Mouse (Mus musculus) heart, embryonic 12.5 days (tissue): ENCODE data around the gene Rhog. TPM values are rescaled to one million over a fixed set of nuclear protein-coding genes. Genes with fewer than 3 reads are reported as not detected.
"Not testable (repeated sequence)": the region's sequence is repeated elsewhere in the genome, so short reads cannot be mapped to it uniquely, and the experiment has no call there.

Source experiments
- ATAC-seq: fragments of 200-750 bp; cut with Nextera tagmentation; 2 replicates; pipeline ENCODE4 v1.8.0; 2017; ENCODE audit warnings: moderate TSS enrichment, moderate library complexity; ENCODE audit not compliant: insufficient number of reproducible peaks, low FRiP score
- H3K27ac ChIP-seq: fragments of 300-500 bp; sonication (generic); 2 replicates; pipeline ENCODE4 v1.5.1; 2016; ENCODE audit warnings: mild to moderate bottlenecking, moderate library complexity; ENCODE audit not compliant: poor library complexity, severe bottlenecking
- H3K27me3 ChIP-seq: fragments of 300-500 bp; sonication (generic); replicated peaks from 2 replicates; pipeline ENCODE4 v1.6.1; 2016; ENCODE audit warnings: mild to moderate bottlenecking, moderate library complexity
- H3K36me3 ChIP-seq: fragments of 300-500 bp; sonication (generic); 2 replicates; pipeline ENCODE4 v1.6.1; 2016; ENCODE audit warnings: mild to moderate bottlenecking, moderate library complexity
- H3K4me1 ChIP-seq: fragments of 300-500 bp; sonication (generic); replicated peaks from 2 replicates; pipeline ENCODE4 v1.6.1; 2016; ENCODE audit warnings: mild to moderate bottlenecking
- H3K4me2 ChIP-seq: fragments of 300-500 bp; sonication (generic); 2 replicates; pipeline ENCODE4 v1.6.1; 2016; ENCODE audit warnings: mild to moderate bottlenecking, moderate library complexity
- H3K4me3 ChIP-seq: fragments of 300-500 bp; sonication (generic); 2 replicates; pipeline ENCODE4 v1.5.1; 2016; ENCODE audit warnings: mild to moderate bottlenecking
- H3K9ac ChIP-seq: fragments of 300-500 bp; sonication (generic); 2 replicates; pipeline ENCODE4 v1.6.1; 2016; ENCODE audit warnings: mild to moderate bottlenecking, moderate library complexity
- H3K9me3 ChIP-seq: fragments of 300-500 bp; sonication (generic); replicated peaks from 2 replicates; pipeline ENCODE4 v1.6.1; 2016; ENCODE audit warnings: mild to moderate bottlenecking, moderate library complexity
- WGBS: fragments of 180-500 bp; shearing (Covaris S2); methylation state at CpG from one replicate; pipeline ENCODE4 v1.1.7; 2016; 5-methylcytosine and 5-hydroxymethylcytosine counted together
- polyA plus RNA-seq: library from polyadenylated mRNA; unstranded; fragments of >200 nt; fragmentation: Nextera tagmentation; extraction: Ambion mirVana; gene quantifications from 2 replicates; pipeline ENCODE4 v1.2.1, GENCODE M21; 2016

The Rhog gene
- polyA plus RNA-seq, 1 experiment from 2014 or later: 42.7 TPM

DNA sequence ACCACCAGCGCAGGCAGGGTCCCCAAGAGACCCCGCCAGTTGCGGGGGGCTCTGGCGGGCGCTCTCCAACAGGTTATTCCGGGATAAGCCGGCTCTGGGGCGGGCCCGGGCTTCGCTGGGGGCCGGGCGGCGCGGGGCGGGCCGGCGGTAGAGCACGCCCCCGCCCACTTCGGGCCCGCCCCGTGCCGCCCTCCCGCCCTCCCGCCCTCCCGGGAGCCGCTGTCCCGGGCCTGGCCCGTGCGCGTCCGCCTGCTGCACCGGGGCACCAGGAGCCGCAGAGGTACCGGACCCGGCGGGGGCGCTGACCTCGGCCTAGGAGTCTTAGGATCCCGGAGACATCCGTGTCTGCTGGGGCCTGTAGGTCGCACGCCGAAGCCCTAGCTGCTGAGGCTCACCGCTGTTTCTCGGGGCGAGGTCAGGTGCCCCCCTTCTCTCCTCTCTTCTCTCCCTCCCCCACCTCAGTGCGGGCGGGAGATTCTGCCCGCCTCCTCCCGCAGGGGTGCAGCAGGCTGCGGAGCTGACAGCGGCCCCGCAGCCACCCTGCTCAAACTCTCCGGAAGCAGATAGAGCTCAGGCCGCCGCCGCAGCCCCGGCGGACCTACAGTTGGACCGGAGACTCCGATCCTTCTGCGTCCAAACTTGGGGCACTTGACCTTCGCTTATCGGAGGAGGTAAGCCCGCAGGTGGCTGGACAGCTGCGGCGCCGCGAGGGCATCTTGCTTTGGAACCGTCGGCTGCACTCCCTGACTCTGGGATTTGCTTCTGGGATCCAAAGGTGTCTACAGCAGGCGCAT lies 11.9 kb upstream of the Rhog start, which contains the start of gene Stim1:
TSS of gene Stim1 (plus strand) at position 206 of the 794 bp plus-strand sequence.
- H3K36me3 ChIP-seq: no peaks in the 10 kb centered on the region
- peak; percentile 97 for ATAC-seq
- peak within 1 kb of the TSS; percentile 84 for H3K9ac ChIP-seq
- peak within 1 kb of the TSS; percentile 34; the same call in 1 of the 2 replicates for H3K27ac ChIP-seq
- peaks cover 18% of the 10 kb centered on the region; the same call in 1 of the 2 replicates for H3K27me3 ChIP-seq
- under 1% methylated on average over 71 of the region's 73 CpGs for WGBS
- H3K4me2 ChIP-seq: peak within 1 kb of the TSS; percentile 96
- H3K9me3 ChIP-seq: no peaks in the 10 kb centered on the region
- H3K4me1 ChIP-seq: peaks cover 20% of the 10 kb centered on the region
- peak within 1 kb of the TSS; percentile 89 for H3K4me3 ChIP-seq

DNA sequence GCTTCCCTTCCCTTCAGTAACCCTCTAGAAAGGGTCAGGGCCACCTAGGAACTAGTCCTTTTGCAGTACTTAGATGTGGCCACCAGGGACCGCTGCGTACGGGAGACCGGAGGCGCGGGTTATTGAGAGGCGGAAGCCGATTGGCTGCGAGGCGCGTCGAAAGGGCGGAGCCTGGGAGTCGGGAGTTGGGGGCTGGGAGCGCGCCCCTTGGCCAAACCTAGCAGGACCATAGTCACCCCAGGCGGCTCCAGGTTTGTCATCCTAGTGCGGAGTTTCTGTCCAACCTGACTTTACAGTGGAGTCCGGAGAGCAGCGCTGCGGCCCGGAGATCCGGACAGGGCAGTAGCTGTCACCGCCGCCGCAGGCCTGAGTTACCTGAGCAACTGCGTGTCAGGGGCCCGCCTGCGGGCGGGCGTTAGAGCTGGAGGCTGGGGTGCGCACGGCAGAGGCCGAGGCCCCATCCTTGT lies 11.3 kb upstream of the Rhog start:
- Histone ChIP-seq H3K27me3 (peaks cover 18% of the 10 kb centered on the region; the same call in 1 of the 2 replicates), H3K4me1 (peaks cover 15% of the 10 kb centered on the region; the same call in 1 of the 2 replicates), H3K9me3 (no peaks in the 10 kb centered on the region), H3K27ac (peak overlapping the region; percentile 34; the same call in 1 of the 2 replicates), H3K4me3 (peak overlapping the region; percentile 89), H3K4me2 (peak overlapping the region; percentile 96), H3K36me3 (no peaks in the 10 kb centered on the region), H3K9ac (peak overlapping the region; percentile 84)
- under 1% methylated on average over 34 of the region's 34 CpGs for WGBS
- peak; percentile 89 for ATAC-seq

- peaks cover 18% of the 10 kb centered on the region; the same call in 1 of the 2 replicates for H3K27me3 ChIP-seq
- H3K4me1 ChIP-seq: peaks cover 12% of the 10 kb centered on the region; the same call in 1 of the 2 replicates
- ATAC-seq: peak; percentile 12; the same call in 1 of the 2 replicates
- 36% methylated on average over 14 of the region's 14 CpGs for WGBS
- H3K36me3 ChIP-seq: no peaks in the 10 kb centered on the region
- no peaks in the 10 kb centered on the region for H3K9me3 ChIP-seq
- H3K4me3 ChIP-seq: peak overlapping the region; percentile 89
- H3K27ac ChIP-seq: no peak overlapping the region
- H3K9ac ChIP-seq: 0 out of 2 replicates have a peak overlapping the region, but pooled peaks have one; percentile 36
- H3K4me2 ChIP-seq: peak overlapping the region; percentile 96
Measured at GRCm38 (mm10) chr7:102266401-102267042, 10.7 kb upstream of the Rhog start.

DNA sequence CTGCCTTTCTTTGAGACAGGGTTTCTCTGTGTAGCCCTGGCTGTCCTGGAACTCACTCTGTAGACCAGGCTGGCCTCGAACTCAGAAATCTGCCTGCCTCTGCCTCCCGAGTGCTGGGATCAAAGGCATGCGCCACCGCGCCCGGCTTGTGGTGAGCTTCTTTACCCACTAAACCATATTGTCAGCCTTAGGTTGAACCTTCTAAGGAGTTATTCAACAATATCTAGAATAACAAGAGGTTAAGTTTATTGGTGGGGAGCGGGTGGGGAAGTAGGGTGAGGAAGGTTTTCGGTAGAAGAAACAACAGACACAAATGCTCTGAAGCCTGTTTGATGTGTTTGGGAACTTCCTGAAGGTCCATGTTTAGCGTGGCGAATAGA lies 10.2 kb upstream of the Rhog start:
- H3K4me3 ChIP-seq: not testable (repeated sequence)
- 86% methylated on average over 10 of the region's 10 CpGs for WGBS

DNA sequence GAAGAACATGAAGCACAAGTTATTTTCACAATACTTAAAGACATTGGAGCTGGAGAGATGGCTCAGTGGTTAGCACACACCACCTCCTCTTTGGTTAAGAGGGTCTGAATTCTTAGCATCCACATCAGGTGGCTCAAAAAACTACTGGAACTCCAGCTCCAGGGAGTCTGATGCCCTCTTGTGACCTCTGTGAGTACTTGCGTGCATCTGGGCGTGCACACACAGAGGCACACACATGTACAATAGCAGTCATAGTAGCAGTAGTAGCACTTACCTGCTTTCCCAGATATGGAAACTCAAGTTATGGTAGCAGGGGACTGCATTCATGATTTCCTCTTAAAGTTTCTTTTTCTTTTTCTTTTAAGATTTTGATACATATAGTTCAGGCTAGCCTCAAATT lies 7.2 kb upstream of the Rhog start:
- Histone ChIP-seq H3K4me3 (no peak overlapping the region), H3K27me3 (peaks cover 13% of the 10 kb centered on the region; the same call in 1 of the 2 replicates), H3K27ac (no peak overlapping the region), H3K4me2 (no peak overlapping the region), H3K4me1 (peaks cover 4% of the 10 kb centered on the region; the same call in 1 of the 2 replicates), H3K36me3 (no peaks in the 10 kb centered on the region), H3K9ac (no peak overlapping the region), H3K9me3 (no peaks in the 10 kb centered on the region)
- 89% methylated on average over 2 of the region's 2 CpGs for WGBS
- ATAC-seq: no peak

More for the DNA sequence above, 10.2 kb upstream of the Rhog start:
- H3K36me3 ChIP-seq, ATAC-seq, H3K9me3 ChIP-seq, H3K4me2 ChIP-seq, H3K27ac ChIP-seq, H3K9ac ChIP-seq: not testable (repeated sequence)
- Histone ChIP-seq H3K4me1 (peaks cover 12% of the 10 kb centered on the region; the same call in 1 of the 2 replicates), H3K27me3 (peaks cover 18% of the 10 kb centered on the region; the same call in 1 of the 2 replicates)

DNA sequence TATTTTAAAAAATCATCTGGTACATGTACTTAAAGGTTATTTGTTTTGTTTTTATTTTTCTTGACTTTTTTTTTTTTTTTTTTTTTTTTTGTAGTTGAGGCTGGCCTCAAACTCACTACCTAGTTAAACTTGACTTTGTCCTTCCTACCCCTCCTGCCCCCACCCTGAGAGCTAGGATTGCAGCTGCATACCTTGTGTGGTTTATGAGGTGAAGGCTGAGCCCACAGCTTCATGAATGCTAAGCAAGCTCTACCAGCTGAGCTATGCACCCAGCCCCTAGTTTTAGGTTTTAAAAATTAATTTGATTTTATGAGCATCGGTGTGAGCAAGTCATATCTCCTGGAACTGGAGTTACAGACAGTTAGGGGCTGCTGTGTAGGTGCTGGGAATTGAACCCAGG lies 4.7 kb upstream of the Rhog start:
- no peak overlapping the region for H3K4me3 ChIP-seq
- 86% methylated on average over 1 of the region's 1 CpGs for WGBS
- no peak overlapping the region for H3K4me2 ChIP-seq
- no peaks in the 10 kb centered on the region for H3K36me3 ChIP-seq
- H3K27ac ChIP-seq: no peak overlapping the region
- peaks cover 10% of the 10 kb centered on the region; the same call in 1 of the 2 replicates for H3K27me3 ChIP-seq
- no peak overlapping the region for H3K9ac ChIP-seq
- H3K9me3 ChIP-seq: no peaks in the 10 kb centered on the region
- no peaks in the 10 kb centered on the region for H3K4me1 ChIP-seq
- ATAC-seq: no peak

DNA sequence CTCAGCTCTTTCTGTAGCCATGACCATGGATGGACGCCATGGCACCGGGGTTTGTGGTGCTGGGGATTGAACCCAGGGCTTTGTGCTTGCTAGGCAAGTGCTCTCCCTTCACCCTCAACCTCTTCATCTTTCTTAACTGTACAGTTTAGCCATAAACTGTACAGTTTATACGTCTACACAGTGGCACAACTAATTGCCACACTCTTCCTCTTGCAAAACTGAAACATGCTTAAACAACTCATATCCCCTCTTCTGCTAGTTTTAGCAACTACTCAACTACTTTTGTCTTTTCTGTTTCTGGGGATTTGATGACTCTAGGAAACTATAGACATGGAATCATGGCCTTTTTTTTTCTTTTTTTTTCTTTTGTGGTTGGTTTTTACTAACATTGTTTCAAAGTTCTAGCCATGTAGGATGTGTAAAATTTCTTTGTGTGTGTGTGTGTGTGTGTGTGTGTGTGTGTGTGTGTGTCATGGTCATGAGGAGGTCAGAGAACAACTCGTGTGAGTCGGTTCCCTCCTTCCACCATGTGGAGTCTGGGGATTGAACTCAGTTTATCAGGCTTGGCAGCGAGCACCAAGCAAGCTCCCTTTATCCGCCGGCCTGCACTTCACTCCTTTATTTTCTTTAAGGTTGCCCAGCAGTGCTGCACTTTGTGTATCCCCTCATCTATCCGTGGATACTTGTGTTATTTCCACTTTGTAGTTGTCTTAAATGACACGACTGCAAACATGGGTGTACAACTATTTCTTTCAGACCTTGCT lies 4.0 kb upstream of the Rhog start:
- Histone ChIP-seq H3K9me3 (no peaks in the 10 kb centered on the region), H3K36me3 (no peaks in the 10 kb centered on the region), H3K4me3 (no peak overlapping the region), H3K4me2 (no peak overlapping the region), H3K27ac (no peak overlapping the region), H3K4me1 (no peaks in the 10 kb centered on the region), H3K9ac (no peak overlapping the region), H3K27me3 (peaks cover 8% of the 10 kb centered on the region; the same call in 1 of the 2 replicates)
- no peak for ATAC-seq
- WGBS: 78% methylated on average over 10 of the region's 10 CpGs

DNA sequence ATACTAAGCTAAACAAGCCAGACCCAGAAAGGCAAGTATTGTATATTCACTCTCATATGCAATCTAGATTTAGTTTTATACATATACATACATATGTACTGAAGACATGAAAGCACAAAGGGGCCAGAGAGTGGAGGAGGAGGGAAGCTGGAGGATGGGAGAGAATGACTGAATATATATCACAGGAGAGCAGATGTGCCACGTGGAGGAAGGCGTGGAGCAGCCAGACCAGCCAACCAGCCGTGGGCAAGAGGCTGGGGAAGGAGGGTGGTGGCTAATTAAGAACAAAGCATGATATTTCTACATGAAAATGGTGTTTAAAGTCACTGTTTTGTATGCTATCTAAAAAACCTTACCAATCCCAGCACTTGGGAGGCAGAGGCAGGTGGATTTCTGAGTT lies 2.9 kb upstream of the Rhog start:
- no peak for ATAC-seq
- 71% methylated on average over 3 of the region's 3 CpGs for WGBS
- Histone ChIP-seq H3K9me3 (no peaks in the 10 kb centered on the region), H3K4me3 (no peak overlapping the region), H3K4me1 (no peaks in the 10 kb centered on the region), H3K4me2 (no peak overlapping the region), H3K27ac (no peak overlapping the region), H3K9ac (no peak overlapping the region), H3K36me3 (no peaks in the 10 kb centered on the region), H3K27me3 (no peaks in the 10 kb centered on the region)

GRCm38 (mm10) chr7:102258189-102258588 lies 2.3 kb upstream of the Rhog start:
- Histone ChIP-seq H3K4me2 (no peak overlapping the region), H3K27ac (no peak overlapping the region), H3K4me1 (no peaks in the 10 kb centered on the region), H3K36me3 (no peaks in the 10 kb centered on the region), H3K27me3 (no peaks in the 10 kb centered on the region), H3K9me3 (no peaks in the 10 kb centered on the region), H3K9ac (no peak overlapping the region), H3K4me3 (no peak overlapping the region)
- 16% methylated on average over 4 of the region's 4 CpGs for WGBS
- 0 out of 2 replicates have a peak, but pooled peaks have one; percentile 45 for ATAC-seq

DNA sequence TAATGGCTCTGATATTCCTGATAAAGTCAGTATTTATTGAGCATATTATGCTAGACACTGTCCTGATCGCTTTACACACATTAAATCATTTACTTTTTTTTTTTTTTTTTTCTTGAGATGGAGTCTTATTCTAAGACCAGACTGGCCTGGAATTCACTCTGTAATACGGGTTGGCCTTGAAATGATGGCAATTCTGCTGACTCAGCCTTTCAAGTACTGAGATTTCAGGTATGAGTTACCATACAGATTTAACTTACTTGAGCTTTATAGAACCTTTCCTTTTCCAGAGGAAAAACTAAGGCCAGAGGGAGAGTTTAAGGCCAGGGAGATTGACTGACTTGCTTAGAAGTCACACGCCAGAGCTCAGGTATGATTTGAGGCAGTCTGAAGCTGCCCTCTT lies 782 bp upstream of the Rhog start:
- ATAC-seq: no peak
- Histone ChIP-seq H3K4me1 (no peaks in the 10 kb centered on the region), H3K9me3 (no peaks in the 10 kb centered on the region), H3K27me3 (no peaks in the 10 kb centered on the region), H3K27ac (no peak overlapping the region), H3K4me3 (no peak overlapping the region), H3K36me3 (no peaks in the 10 kb centered on the region), H3K4me2 (no peak overlapping the region), H3K9ac (no peak overlapping the region)
- WGBS: 67% methylated on average over 3 of the region's 3 CpGs
